Mouse (Mus musculus): ENCODE results near the gene Gm32717.
"Not testable (repeated sequence)": the region's sequence is repeated elsewhere in the genome, so short reads cannot be mapped to it uniquely, and the experiment has no call there.

DNA sequence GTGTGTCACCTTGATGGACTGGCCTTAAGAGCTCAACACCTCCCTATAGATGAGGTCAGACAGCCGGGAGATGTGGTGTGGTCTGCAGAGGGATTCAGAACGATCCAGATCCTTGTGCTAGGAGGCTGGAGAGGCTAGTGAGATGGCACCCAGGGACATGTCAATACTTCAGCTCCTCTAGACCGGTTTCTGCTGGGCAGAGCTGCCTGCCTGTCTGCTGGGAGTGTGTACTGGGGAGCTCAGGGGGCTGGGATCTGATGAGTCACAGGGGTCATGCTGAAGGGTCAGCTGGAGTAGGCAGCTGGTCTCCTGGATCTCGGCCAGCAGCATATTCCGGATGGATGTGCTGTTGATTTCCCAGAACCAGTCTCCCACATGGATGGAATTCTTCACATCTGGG lies 8.0 kb downstream of the Gm32717 start:
- TF ChIP-seq POLR2A (IDR thresholded peaks at IDR 0.05; ENCODE audit: low read depth, low read length); CTCF (IDR thresholded peaks at IDR 0.05; ENCODE audit: extremely low read depth, insufficient read depth, insufficient read length, insufficient replicate concordance): not testable (repeated sequence)
